Mouse (Mus musculus): ENCODE data around the gene Tenm3.
A peak's percentile ranks its signal among the peaks of the same experiment; 100 is the strongest.

Gene Tenm3

GRCm38 (mm10) chr8:48665193-48665592 is 178.6 kb downstream of the Tenm3 start:
- no peak for DNase-seq (ENCODE audit: low spot score)

- no peak for DNase-seq (ENCODE audit: low spot score)
Measured at GRCm38 (mm10) chr8:48659226-48659625, 184.5 kb downstream of the Tenm3 start.

GRCm38 (mm10) chr8:48655381-48656043 is 188.2 kb downstream of the Tenm3 start:
- peak; percentile 18 for DNase-seq (ENCODE audit: low spot score)

- no peak for DNase-seq (ENCODE audit: low spot score)
Measured at GRCm38 (mm10) chr8:48649845-48650244, 193.9 kb downstream of the Tenm3 start.

GRCm38 (mm10) chr8:48649415-48649814 is 194.3 kb downstream of the Tenm3 start:
- DNase-seq (ENCODE audit: low spot score), result no peak

GRCm38 (mm10) chr8:48646110-48646509 is 197.6 kb downstream of the Tenm3 start:
- no peak for DNase-seq (ENCODE audit: low spot score)

GRCm38 (mm10) chr8:48638129-48638528 is 205.6 kb downstream of the Tenm3 start:
- no peak for DNase-seq (ENCODE audit: low spot score)

- no peak for DNase-seq (ENCODE audit: low spot score)
Measured at GRCm38 (mm10) chr8:48636979-48637378, 206.8 kb downstream of the Tenm3 start.

GRCm38 (mm10) chr8:48635815-48636214 is 207.9 kb downstream of the Tenm3 start:
- no peak for DNase-seq (ENCODE audit: low spot score)

- DNase-seq (ENCODE audit: low spot score), result no peak
Measured at GRCm38 (mm10) chr8:48633426-48633825, 210.3 kb downstream of the Tenm3 start.

- no peak for DNase-seq (ENCODE audit: low spot score)
Measured at GRCm38 (mm10) chr8:48622517-48623153, 221.1 kb downstream of the Tenm3 start.

- DNase-seq (ENCODE audit: low spot score), result no peak
Measured at GRCm38 (mm10) chr8:48615088-48615487, 228.7 kb downstream of the Tenm3 start.

- no peak for DNase-seq (ENCODE audit: low spot score)
Measured at GRCm38 (mm10) chr8:48611934-48612512, 231.7 kb downstream of the Tenm3 start.

GRCm38 (mm10) chr8:48611126-48611525 is 232.6 kb downstream of the Tenm3 start:
- peak; percentile 16 for DNase-seq (ENCODE audit: low spot score)

- peak; percentile 34 for DNase-seq (ENCODE audit: low spot score)
Measured at GRCm38 (mm10) chr8:48610316-48610715, 233.4 kb downstream of the Tenm3 start.

GRCm38 (mm10) chr8:48609684-48610083 is 234.1 kb downstream of the Tenm3 start:
- no peak for DNase-seq (ENCODE audit: low spot score)

- no peak for DNase-seq (ENCODE audit: low spot score)
Measured at GRCm38 (mm10) chr8:48604190-48604897, 239.4 kb downstream of the Tenm3 start.

GRCm38 (mm10) chr8:48603165-48603840 is 240.4 kb downstream of the Tenm3 start:
- no peak for DNase-seq (ENCODE audit: low spot score)

- DNase-seq (ENCODE audit: low spot score), result no peak
Measured at GRCm38 (mm10) chr8:48601621-48602020, 242.1 kb downstream of the Tenm3 start.

GRCm38 (mm10) chr8:48599028-48599427 is 244.7 kb downstream of the Tenm3 start:
- DNase-seq (ENCODE audit: low spot score), result no peak

- peak; percentile 41 for DNase-seq (ENCODE audit: low spot score)
Measured at GRCm38 (mm10) chr8:48596332-48596731, 247.4 kb downstream of the Tenm3 start.

- no peak for DNase-seq (ENCODE audit: low spot score)
Measured at GRCm38 (mm10) chr8:48591818-48592217, 251.9 kb downstream of the Tenm3 start.
